Mouse (Mus musculus) left cerebral cortex, adult 9 months (tissue): ENCODE data around the gene Gtf3c3.

ENCODE experiments used
- DNase-seq, 2 experiments: peaks; one replicate each; pipeline ENCODE4 v3.0.0; 2022; ENCODE audit warnings: low spot score in 2 of 2

The Gtf3c3 gene

DNA sequence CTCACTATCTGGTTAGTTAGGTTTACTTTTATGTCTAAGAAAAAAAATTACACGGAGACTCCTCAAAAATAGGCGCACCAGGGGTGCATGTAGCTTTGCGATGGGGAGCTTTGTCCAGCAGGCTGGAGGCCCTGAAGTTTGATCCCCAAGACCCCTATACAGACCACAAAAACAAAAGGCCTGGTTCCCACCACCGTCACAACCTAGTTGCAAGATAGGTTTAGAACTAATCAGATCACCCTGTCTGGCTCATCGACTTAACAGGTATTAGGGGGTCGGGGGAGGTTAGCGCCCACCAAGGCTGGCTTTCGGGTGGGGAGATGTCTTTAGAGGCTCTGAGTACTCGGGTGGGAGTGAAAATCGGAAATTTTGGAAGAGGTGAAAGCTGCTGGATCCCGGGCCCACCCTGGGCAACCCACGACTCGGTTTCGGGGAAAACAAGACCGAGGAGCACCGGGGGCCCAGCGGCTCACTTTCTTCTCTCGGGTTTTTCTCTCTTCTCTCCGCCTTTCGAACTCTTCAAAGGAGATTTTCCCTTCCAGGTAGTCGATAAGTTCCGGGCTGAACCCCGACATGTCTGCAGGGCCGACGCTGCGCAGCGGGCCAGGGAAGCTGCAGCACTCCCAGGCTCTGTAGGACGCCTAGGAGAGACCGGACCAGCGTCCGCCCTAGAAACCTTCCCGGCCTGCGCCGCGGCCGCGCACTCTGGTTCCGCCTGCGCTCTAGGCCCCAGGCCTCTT is at the start of gene Gtf3c3:
Gtf3c3 (minus strand) TSS at position 632 of the 740 bp plus-strand sequence.
- peak; percentile 26 to 78 for DNase-seq

DNA sequence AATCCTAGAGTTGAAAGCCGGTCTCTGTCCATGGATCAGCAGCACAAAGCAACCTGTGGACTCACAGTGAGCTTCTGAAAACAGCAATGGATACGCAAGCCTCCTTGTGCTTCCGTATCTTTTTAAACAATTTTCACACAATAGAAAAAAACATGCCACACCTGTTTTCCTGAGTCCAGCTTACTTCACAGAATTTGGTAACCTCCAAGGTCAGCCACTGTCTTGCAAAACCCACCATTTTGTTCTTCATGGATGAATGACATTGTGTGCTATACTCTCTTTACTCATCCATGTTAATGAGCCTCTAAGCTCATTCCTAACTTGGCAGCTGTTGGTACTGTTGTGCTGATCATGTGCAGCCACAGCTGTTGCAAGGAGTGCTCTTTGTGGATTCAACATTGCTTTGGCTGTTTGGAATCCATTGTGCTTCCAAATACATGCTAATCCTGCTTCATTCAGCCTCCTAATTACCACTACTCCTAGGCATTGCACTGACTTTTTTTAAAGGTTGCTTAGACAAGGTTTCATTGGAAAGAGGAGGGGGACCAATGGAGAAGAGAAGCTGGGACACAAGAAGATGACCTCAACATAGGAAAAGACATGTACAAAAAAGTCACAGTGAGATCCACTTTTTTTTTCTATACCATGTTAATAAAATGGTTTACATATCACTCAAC is 46.1 kb upstream of the Gtf3c3 start:
- DNase-seq: no peak

DNA sequence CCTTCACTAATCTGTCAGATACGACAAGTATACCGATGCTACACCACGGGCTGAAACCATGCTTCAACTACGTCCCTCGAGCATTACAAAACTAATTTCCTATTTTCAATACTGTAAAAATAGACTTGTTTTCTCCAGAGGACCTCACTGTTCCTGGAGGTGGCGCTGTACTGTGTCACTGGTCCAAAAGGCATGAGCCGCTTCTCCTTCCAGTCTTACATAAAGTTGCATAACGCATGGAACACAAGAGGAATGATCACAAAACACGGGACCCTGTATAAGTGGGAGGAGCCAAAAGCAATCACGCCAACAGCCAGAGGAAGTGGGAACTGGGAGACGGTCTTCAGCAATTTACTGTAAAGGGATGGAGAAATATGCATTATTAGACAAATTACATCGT is 41.7 kb upstream of the Gtf3c3 start:
- DNase-seq: no peak

DNA sequence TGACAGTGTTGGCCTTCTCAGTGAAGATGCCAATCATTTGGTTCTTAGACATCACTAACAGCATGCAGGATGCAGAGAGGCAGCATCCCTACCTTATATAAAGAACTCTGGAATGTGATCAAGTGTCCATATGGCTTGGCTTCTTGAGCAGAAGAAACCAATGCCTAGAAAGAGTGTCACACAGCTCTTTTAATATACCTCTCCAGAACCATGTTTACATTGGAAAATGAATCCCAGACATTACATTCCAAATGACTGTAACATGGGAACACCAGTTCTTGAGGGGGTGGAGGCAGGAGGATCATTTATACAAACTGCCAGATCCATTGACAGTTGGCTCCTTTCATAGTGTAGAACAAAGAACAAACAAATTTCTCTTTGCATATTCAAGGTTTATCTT is 29.9 kb upstream of the Gtf3c3 start:
- peak; percentile 22 to 46 for DNase-seq

DNA sequence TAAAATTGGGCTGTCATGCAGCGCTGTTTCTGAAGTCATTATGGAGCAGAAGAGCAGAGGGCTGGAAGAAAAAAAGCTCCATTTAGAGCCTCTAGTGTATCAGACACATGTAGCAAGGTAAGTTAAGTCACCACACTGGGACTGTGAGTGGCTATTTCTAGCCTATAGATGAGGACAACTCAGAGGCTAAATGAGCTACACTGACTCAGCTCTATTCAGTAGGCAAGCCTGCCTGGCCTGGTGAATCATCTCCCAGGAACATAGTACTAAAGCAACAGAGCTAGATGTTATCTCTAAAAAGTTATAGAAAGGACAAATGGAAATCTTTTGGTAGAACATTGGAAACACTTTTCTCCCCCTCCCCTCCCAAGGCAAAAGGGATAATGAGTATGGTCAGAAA is 28.6 kb upstream of the Gtf3c3 start:
- DNase-seq: peak in 1 of 2 experiments; percentile 48

DNA sequence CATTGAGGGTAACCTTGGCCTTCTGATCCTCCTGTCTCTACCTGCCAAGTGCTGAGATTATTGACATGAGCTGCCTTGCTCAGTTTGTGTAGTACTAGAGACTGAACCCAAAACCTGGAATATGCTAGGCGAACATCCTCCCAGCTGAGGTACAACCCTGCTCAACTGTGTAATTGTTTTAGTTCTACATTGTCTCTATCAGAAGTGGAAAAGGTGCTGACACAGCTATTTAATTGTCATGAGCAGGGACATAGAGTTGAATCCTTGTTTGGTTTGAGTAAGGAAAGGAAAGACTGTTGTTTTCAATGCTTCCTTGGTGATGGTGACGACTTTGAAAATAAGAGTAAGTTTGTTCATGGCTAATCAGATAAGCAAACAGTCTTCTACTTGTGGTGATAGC is 13.3 kb upstream of the Gtf3c3 start:
- no peak for DNase-seq

DNA sequence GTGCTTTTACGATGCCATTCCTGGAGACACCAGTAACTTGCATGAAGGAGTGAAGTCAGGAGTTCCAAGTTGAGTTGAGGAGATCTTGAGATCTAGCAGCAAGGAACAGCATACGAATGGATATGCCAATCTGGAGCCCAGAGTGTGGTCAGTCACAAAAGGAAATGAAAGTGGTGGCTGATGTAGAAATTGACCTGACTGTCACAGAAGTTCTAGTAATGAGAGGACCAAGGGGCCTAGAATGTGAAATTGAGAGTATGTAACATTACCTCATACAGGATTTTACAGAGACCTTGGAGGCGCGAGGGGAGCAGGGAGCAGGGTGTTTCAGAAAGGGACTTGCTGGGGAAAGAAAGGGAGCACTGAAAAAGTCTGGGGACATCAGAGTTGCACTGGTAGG is 10.1 kb upstream of the Gtf3c3 start:
- DNase-seq: no peak

DNA sequence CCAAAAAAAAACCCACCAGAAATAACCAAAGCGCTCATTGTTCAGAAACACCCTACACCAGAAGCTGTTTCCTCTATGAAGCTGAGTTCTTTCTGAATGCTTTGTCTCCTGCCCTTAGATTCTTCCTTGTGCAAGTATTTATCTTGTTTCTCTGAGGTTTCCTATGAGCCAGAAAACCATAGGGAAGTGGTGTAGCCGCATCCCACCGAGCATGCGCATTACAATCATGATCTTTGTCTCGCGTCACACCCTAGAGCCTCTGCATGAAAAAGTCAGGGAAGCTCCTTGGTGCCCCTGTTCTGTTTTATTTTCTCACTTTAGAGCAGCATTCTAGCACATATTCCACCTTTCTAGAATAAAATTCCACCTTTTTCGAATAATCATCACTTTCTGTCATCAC is 4.9 kb upstream of the Gtf3c3 start:
- no peak for DNase-seq

DNA sequence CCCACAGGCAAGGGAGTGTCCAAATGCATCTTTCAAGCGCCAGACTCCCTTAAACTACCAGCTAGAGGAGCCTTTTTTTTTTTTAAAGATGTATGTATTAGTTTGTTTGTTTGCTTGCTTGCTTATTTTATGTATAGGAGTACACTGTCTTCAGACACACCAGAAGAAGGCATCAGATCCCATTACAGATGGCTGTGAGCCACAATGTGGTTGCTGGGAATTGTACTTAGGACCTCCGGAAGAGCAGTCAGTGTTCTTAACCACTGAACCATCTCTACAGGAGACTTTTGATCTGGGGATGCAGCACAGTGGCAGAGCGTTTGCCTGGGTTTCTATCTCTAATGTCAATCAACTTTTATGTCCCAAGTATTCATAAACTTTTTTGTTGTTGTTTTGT is 307 bp upstream of the Gtf3c3 start:
- no peak for DNase-seq

DNA sequence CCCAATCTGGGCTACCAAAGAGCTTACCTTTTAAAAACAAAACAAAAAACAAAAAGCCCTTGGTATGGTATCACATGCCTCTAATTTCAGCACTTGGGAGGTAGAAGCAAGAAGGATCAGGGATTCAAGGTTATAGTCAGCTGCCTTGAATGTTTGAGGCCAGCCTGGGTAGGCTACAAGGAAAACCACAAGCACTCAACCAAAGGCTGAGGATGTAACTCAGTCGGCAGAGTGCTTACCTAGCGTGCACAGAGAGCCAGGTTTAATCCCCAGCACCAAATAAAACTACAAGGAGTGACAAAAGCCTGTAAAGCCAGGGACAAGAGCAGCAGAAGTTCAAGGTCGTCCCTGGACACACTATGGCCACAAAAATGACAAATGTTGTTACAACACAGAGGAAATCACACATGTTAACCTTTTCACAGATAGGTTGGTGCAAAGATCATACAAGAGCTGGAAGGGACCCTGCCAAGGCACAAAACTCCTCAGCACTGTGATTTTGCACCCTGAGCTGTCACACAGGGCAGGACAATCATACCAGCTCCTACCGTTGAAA is 16.5 kb downstream of the Gtf3c3 start:
- DNase-seq: no peak

DNA sequence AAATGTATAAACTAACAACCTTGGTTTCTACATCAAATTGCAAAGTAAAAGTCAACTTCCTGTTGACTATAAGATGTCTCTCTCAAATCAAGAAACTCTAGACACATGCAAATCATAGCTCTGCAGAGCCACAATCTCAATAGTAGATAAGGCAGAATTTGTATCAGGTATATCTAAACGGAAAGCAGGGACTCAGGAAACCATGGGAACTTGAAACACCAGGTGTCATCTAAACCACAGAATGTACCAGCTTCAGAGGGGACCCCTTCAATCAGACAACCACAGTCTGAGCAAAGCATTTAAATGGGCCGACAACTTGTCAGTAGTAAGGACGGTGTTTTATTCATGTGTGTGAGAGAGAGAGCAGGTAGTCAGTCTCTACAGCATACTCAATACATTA is 17.1 kb downstream of the Gtf3c3 start:
- no peak for DNase-seq

DNA sequence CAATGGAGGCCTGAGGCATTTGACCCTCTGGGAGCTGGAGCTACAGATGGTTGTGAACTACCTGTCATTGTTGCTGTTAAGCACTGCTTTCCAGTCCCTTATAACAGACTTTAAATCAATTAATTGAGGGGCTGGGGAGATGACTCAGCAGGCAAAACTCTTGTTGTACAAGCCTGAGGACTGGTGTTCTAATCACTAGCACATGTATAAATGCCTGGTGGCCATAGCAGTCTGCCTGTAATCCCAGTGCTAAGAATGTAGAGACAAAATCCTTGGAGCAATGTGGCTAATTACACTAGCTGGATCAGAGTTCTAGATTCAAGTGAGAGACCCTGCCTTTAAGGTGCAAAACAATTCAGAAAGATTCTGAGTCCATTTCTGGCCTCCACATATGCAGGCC is 36.0 kb downstream of the Gtf3c3 start:
- no peak for DNase-seq

DNA sequence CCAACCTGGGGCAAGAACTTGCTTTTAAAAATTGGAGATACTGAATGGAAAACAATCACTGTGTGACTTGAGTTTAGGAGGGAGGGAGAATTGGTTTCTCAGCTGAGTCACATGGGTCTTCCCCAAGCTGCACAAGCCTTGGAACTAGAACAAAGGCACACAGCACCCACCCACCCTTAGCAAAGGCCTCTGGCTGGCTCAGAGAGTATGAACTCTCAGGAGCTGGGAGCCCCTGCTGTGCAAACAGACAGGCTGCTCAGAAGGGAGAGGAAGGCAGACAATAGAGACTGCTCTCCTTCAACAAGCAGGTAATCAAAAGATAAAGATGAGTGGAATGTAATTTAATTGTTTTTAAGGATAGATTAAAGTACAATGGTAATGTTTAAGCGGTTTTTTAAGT is 54.5 kb downstream of the Gtf3c3 start:
- no peak for DNase-seq

DNA sequence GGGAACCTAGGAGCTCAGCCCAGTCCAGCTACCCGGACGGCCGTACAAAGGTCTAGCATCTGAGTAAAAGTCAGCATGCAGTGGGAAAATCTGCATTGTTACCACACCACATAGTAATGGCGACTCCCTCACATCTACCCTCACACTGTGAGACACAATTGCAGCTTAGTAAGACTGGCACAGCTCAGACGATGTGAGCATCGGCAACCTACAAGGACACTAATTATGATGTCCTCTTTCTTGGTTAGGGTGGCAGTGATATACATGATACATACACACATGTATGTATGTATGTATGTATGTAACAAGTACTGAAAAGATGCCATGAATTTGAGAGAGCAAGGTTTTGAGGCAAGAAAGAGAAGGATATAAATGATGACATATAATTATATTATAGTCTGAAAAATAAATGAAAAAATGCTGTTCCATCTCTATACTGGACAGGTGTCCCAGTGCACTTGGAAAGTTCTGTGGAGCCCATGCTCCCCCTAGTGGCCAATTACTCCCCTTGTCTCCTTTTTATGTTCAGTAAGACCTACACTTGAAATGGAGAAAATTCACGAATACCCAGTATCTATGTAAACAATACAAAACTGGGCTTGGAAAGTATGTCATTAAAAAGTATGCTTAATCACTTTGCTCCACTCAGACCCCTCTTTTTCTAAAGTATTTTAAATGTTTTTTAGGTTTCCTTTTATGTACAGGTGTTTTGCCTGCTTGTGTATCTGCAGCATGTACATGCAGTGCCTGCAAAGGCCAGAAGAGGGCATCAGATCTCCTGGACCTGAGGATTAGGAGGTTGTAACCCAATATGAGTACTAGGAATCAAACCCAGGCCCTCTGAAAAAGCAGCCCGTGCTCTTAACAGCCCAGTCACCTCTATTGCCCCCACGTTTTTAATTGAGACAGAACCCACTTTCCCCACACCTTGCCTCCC is 57.5 kb downstream of the Gtf3c3 start:
- DNase-seq: peak in 1 of 2 experiments; percentile 63

DNA sequence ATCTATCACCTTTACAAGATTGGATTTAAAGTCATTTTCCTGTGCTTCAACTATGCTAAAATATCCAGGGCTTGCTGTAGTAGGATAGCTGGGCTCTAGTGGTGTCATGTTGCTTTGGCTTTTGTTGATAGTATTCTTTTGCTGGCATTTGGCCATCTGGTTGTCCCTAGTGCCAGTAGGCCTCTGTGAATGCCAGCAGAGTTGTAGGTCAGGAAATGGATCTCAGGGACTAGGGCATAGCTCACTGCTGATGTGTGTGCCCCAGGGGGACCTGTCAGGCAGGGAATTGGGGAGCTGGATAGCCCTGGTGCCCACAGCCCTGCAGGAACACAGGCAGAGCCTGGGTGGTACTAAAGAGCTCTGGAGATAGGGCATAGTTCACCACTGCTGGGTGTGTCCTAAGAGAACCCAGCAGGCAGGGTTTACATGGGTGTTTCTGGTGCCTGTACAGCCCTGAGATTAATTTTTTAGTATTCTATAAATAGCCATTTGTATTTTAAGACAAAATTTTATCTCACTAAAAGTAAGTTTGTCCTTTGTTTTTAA is 61.2 kb downstream of the Gtf3c3 start:
- no peak for DNase-seq

DNA sequence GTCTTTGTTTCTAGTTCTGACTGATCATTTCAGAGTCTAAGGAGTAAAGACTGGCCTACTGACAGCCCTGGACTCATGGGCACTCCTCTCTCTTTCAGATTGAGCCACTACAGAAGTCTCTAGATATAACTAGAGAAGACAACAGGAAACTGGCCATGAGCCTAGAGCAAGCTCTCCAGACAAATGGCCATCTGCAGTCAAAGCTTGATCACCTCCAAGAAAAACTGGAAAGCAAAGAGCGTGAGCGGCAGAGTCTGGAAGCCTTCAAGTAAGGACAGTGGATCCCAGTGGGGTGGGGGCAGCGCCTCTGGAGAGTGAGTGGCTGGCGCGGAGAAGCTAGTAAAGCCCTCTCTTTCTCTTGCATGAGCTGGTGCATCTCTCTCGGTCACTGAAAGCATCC is 82.2 kb downstream of the Gtf3c3 start:
- no peak for DNase-seq

DNA sequence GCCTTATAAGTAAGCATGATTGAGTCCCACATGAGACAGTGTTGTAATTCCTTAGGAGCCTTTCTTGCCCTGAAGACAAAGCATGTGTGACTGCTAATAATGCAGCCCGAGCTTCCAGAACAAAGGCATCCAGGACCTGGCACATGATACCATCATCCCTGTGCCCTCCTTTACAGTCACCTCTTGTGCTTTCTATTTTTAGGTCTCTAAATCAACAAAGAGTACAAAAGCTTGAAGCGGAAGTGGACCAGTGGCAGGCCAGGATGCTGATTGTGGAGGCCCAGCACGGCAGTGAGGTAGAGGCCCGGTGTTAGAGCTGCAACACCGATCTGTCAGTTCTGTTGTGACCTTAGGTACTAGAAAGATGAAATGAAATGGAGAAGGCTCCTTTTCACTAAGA is 83.3 kb downstream of the Gtf3c3 start:
- DNase-seq: no peak

DNA sequence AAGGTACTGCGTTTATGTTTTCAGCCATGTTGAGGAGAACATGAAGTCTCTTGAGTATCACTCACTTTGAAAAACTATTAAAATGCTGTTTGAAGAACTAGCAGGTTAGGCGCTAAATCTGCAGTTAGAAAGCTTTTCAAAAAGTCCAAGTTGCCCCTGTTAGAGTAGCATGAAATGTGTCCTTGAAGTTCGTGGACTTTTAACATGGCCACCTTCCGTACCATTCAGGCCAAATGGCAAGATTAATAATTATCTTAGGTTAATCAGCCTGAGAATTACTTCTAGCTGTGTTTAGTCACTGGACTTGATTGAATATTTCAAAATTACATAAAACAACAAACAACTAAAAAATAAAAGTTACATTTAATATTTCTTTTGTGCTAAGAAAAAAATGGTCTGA is 84.0 kb downstream of the Gtf3c3 start:
- DNase-seq: no peak
